Mouse (Mus musculus) liver, embryonic 15.5 days (tissue): Measurements from ENCODE around the gene Epn1. TPM values are rescaled to one million over a fixed set of nuclear protein-coding genes. Genes with fewer than 3 reads are reported as not detected.
"Not testable (repeated sequence)": the region's sequence is repeated elsewhere in the genome, so short reads cannot be mapped to it uniquely, and the experiment has no call there.

Experiments
- ATAC-seq: fragments of 200-750 bp; cut with Nextera tagmentation; 2 replicates; pipeline ENCODE4 v1.8.0; 2017; ENCODE audit warnings: moderate number of reproducible peaks, mild to moderate bottlenecking, moderate library complexity; ENCODE audit not compliant: insufficient read depth
- H3K27ac ChIP-seq: fragments of 300-500 bp; sonication (generic); replicated peaks from 2 replicates; pipeline ENCODE4 v1.5.1; 2015; ENCODE audit warnings: mild to moderate bottlenecking, inconsistent platforms
- H3K27me3 ChIP-seq: fragments of 300-500 bp; sonication (generic); 2 replicates; pipeline ENCODE4 v1.6.1; 2015; ENCODE audit warnings: mild to moderate bottlenecking, inconsistent platforms
- H3K36me3 ChIP-seq: fragments of 300-500 bp; sonication (generic); replicated peaks from 2 replicates; pipeline ENCODE4 v1.6.1; 2015; ENCODE audit warnings: moderate library complexity, mild to moderate bottlenecking, inconsistent platforms
- H3K4me1 ChIP-seq: fragments of 300-500 bp; sonication (generic); replicated peaks from 2 replicates; pipeline ENCODE4 v1.6.1; 2015; ENCODE audit warnings: inconsistent platforms
- H3K4me2 ChIP-seq: fragments of 300-500 bp; sonication (generic); 2 replicates; pipeline ENCODE4 v1.6.1; 2015; ENCODE audit warnings: moderate library complexity, mild to moderate bottlenecking, inconsistent platforms
- H3K4me3 ChIP-seq: fragments of 300-500 bp; sonication (generic); replicated peaks from 2 replicates; pipeline ENCODE4 v1.5.1; 2015; ENCODE audit warnings: mild to moderate bottlenecking, inconsistent platforms
- H3K9ac ChIP-seq: fragments of 300-500 bp; sonication (generic); 2 replicates; pipeline ENCODE4 v1.6.1; 2015; ENCODE audit warnings: moderate library complexity, mild to moderate bottlenecking, inconsistent platforms
- H3K9me3 ChIP-seq: fragments of 300-500 bp; sonication (generic); replicated peaks from 2 replicates; pipeline ENCODE4 v1.6.1; 2016; ENCODE audit warnings: inconsistent platforms
- WGBS: fragments of 180-500 bp; shearing (Covaris S2); methylation state at CpG from one replicate; pipeline ENCODE4 v1.1.7; 2015; ENCODE audit warnings: mixed read lengths; ENCODE audit not compliant: insufficient replicate concordance; 5-methylcytosine and 5-hydroxymethylcytosine counted together
- polyA plus RNA-seq: library from polyadenylated mRNA; unstranded; fragments of >200 nt; fragmentation: Nextera tagmentation; extraction: Ambion mirVana; gene quantifications from 2 replicates; pipeline ENCODE4 v1.2.1, GENCODE M21; 2015

Epn1 gene
- polyA plus RNA-seq, 1 experiment from 2014 or later = 49.2 TPM

DNA sequence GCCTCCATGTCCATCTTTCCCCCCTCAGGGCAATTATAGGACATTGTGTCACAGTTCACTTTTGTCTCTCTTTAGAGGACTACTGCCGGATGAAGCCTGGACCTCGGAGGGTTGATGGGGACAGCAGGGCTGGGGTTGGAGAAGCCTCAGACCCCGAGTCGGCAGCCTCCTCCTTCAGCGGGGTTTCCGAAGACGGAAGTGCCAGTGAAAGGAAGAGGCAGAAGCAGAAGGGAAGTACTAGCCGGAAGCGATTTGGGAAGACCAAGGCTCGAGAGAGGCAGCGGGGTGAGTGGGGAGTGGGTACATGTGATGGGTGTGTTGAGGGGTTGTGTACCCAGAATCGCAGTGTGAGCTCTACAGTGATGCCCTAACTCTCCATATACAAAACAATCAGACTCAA, 20.6 kb upstream of the Epn1 start:
- Histone ChIP-seq H3K27ac (no peak overlapping the region), H3K27me3 (peaks cover 53% of the 10 kb centered on the region), H3K9ac (no peak overlapping the region), H3K4me1 (peaks cover 38% of the 10 kb centered on the region), H3K4me2 (no peak overlapping the region), H3K9me3 (no peaks in the 10 kb centered on the region), H3K36me3 (no peaks in the 10 kb centered on the region), H3K4me3 (no peak overlapping the region)
- 83% methylated on average over 12 of the region's 12 CpGs for WGBS
- ATAC-seq = no peak

DNA sequence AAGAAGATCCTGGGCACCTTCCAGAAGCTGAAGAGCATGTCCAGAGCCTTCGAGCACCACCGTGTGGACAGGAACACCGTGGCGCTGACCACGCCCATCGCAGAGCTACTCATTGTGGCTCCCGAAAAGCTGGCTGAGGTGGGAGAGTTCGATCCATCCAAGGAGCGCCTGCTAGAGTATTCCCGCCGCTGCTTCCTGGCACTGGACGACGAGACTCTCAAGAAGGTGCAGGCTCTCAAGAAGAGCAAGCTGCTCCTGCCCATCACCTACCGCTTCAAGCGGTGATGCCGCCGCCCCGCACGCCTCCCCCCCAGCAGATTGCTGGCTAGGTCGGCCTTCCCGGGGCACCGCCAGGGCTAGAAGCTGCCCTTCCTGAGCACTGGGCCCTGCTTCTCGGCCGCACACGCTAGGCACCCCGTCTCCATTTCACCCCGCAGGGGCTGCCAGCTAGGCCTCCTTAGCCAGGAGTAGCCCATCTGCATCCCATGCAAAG, 19.8 kb upstream of the Epn1 start:
- no peak for ATAC-seq
- H3K9me3 ChIP-seq = no peaks in the 10 kb centered on the region
- peaks cover 2% of the 10 kb centered on the region; the same call in 1 of the 2 replicates for H3K36me3 ChIP-seq
- peaks cover 44% of the 10 kb centered on the region for H3K4me1 ChIP-seq
- H3K4me3 ChIP-seq = peak overlapping the region; percentile 83
- peaks cover 44% of the 10 kb centered on the region for H3K27me3 ChIP-seq
- peak overlapping the region; percentile 98 for H3K4me2 ChIP-seq
- peak overlapping the region; percentile 99 for H3K27ac ChIP-seq
- peak overlapping the region; percentile 93 for H3K9ac ChIP-seq
- WGBS = 2% methylated on average over 27 of the region's 27 CpGs

DNA sequence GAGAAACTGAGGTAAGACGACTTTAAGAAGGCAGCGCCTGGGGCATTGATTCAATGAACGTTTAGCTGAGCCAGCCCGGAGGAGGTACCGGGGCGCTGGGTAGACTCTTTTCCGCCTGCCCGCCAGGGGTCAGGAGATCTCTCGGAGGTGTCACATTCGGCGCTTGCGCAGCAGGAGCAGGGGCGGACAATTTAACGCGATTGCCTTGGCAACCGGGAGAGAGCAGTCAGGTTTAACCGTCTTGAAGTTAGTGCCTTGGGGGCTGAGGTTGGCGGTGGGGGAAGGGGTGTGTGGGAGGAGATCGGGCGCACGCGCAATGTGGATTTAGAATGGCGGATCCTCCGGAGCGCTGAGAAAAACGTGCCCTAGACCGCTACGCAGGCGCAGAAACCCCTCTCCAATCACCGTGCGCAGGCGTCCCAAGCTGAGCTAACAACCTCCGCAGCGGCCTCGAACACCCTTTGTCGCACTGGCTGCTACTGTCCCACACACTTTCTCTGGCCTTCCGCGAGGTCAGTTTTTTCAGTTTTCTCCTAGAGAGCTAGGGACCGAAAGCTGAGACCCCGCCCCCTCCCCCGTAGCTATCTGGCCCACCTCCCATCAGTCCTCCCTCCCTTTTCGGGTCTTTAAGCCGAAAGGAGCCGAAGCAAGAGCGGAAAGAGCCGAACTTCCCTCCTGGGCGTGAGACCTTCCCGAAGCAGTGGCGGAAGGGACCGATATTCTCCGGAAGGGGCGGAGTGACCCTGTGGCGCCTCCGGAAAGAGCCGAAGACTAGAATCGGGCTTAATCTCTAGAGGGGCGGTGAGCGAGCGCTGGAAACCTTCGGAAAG, 18.9 kb upstream of the Epn1 start:
- WGBS = under 1% methylated on average over 60 of the region's 60 CpGs

DNA sequence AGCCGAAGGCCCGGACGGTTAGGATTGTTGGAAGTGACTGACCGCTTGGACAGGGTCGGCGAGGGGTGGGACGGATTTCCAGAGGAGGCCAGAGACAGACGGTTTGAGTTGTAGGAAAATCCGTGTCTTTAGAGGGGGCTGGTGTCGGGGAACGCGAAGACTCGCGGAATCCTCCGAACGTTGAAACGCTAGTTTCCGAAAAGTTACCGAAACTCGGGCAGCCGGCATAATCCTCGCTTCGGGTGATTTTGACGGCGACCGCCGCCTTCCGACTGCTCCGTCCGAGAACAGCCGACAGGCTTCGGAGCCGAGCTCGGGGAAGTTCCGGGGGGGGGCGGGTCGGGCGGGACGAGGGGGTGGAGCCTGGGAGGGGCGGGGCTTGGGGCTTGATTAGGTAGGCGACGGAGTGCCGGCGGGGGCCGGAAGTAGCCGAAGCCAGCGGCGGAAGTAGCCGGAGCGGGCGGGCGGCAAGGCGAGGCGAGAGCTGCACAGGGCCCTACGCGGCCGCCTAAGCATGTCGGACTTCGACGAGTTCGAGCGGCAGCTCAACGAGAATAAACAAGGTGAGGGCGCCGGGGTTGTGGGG, 18.2 kb upstream of the Epn1 start, which contains the start of gene U2af2:
U2af2 (plus strand) TSS at position 370 of the 586 bp plus-strand sequence.
- peak; percentile 75 for ATAC-seq
- Histone ChIP-seq H3K36me3 (peaks cover 18% of the 10 kb centered on the region), H3K4me1 (peaks cover 56% of the 10 kb centered on the region), H3K27ac (peak within 1 kb of the TSS; percentile 99), H3K27me3 (peaks cover 29% of the 10 kb centered on the region), H3K9me3 (no peaks in the 10 kb centered on the region), H3K4me3 (peak within 1 kb of the TSS; percentile 83), H3K9ac (peak within 1 kb of the TSS; percentile 93), H3K4me2 (peak within 1 kb of the TSS; percentile 98)
- WGBS = under 1% methylated on average over 65 of the region's 65 CpGs

More for the DNA sequence above, 18.9 kb upstream of the Epn1 start:
- Histone ChIP-seq H3K9ac (peak overlapping the region; percentile 93), H3K4me3 (peak overlapping the region; percentile 83), H3K36me3 (peaks cover 11% of the 10 kb centered on the region), H3K4me1 (peaks cover 53% of the 10 kb centered on the region), H3K27ac (peak overlapping the region; percentile 99), H3K9me3 (no peaks in the 10 kb centered on the region), H3K27me3 (peaks cover 36% of the 10 kb centered on the region), H3K4me2 (peak overlapping the region; percentile 98)
- ATAC-seq = peak; percentile 87

DNA sequence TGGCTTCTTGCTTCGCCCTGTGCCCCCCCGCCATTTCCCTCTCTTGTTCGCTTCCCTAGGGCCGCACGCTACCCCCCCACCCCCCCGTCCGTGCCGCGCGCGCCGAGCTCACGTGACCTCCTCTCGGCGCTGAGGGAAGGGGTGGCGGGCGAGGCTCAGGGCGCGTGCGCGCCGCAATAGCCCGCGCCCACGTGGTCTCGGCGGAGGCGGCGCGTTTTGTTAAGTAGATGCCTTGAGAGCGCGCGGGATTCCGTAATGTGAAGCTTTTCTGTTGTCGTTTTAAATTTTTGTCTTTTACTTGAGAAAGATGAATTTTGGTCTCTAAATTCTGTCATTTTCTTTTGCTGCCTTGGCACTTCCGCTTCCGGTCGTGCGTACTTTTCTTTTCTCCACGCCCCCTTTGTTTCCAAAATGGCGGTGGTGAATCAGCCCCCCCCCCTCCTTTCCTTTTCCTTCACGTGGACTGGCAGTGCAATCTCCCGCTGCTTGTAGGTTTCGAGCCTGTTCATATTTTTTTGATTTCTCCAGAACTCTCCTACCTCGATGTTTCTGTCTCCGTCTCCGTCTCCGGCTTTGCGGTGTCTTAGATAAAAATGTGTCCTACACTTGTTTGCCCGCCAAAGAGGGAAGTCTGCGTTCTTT, 17.6 kb upstream of the Epn1 start:
- Histone ChIP-seq H3K9ac (peak overlapping the region; percentile 74), H3K4me3 (peak overlapping the region; percentile 83), H3K9me3 (no peaks in the 10 kb centered on the region), H3K4me1 (peaks cover 60% of the 10 kb centered on the region), H3K27me3 (peaks cover 22% of the 10 kb centered on the region), H3K4me2 (peak overlapping the region; percentile 98), H3K36me3 (peaks cover 24% of the 10 kb centered on the region), H3K27ac (peak overlapping the region; percentile 99)
- 0% methylated on average over 51 of the region's 51 CpGs for WGBS
- peak; percentile 54 for ATAC-seq

DNA sequence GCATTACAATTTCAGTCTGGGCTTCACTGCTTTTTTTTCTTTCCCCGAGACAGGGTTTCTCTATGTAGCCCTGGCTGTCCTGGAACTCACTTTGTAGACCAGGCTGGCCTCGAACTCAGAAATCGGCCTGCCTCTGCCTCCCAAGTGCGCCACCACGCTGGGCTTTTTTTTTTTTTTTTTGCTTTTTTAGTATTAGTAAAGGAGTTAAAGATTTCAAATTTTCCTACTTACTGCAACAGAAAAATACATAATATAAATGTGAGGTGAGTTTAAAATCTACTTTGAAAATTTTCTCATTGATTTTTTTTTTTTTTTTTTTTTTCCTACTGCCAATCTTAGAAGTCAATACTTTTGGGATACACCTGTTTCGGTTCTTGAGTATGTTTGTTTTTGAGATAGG, 15.1 kb upstream of the Epn1 start:
- peaks cover 55% of the 10 kb centered on the region for H3K4me1 ChIP-seq
- H3K9ac ChIP-seq = no peak overlapping the region; the same call in 1 of the 2 replicates
- peak overlapping the region; percentile 83; the same call in 1 of the 2 replicates for H3K4me3 ChIP-seq
- WGBS = 82% methylated on average over 6 of the region's 6 CpGs
- no peak for ATAC-seq
- H3K4me2 ChIP-seq = peak overlapping the region; percentile 98; the same call in 1 of the 2 replicates
- H3K27ac ChIP-seq = 0 out of 2 replicates have a peak overlapping the region, but pooled peaks have one; percentile 0
- H3K36me3 ChIP-seq = peaks cover 48% of the 10 kb centered on the region
- no peaks in the 10 kb centered on the region for H3K27me3 ChIP-seq
- H3K9me3 ChIP-seq = no peaks in the 10 kb centered on the region

DNA sequence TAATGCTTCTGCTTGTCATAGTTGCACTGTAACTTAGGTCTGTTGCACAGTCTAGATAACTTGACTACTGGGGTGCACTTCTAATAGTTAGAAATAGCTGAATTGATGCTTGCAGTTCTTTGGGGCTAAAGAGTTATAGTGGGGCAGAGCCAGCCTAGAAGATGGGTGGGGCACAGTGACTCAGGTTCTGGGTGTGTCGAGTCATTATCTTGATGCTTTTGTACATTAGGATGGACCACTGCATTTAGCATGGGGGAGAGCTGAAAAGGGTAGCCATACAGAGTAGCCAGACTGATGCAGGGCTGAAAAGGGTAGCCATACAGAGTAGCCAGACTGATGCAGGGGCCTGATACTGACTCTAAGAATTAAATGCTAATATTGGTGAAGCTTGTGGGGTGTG, 6.4 kb upstream of the Epn1 start:
- peak overlapping the region; percentile 56 for H3K4me2 ChIP-seq
- H3K9me3 ChIP-seq = no peaks in the 10 kb centered on the region
- WGBS = 0% methylated on average over 1 of the region's 1 CpGs
- H3K9ac ChIP-seq = peak overlapping the region; percentile 27; the same call in 1 of the 2 replicates
- H3K27me3 ChIP-seq = no peaks in the 10 kb centered on the region
- H3K27ac ChIP-seq = peak overlapping the region; percentile 85
- H3K4me1 ChIP-seq = peaks cover 70% of the 10 kb centered on the region
- peak overlapping the region; percentile 17 for H3K4me3 ChIP-seq
- peaks cover 98% of the 10 kb centered on the region for H3K36me3 ChIP-seq
- peak; percentile 71 for ATAC-seq

DNA sequence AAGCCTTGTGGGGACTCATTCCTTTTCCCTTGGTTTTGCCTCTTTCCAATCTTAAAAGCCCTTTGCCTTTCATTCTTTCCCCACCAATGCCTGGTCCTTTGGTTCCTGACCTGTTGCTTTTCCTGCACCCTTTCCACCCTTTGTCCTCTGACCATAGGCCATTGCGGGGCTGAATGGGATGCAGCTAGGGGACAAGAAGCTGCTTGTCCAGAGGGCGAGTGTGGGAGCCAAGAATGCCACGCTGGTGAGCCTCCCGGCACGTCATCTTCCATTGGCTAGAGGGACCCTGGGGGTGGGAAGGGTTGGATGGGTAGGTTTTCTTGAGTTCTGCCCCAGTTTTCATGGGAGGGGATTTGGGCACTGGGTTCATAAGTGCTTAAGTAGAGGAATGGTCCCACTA, 5.1 kb upstream of the Epn1 start:
- H3K4me2 ChIP-seq = no peak overlapping the region
- ATAC-seq = no peak
- no peak overlapping the region for H3K4me3 ChIP-seq
- H3K9ac ChIP-seq = no peak overlapping the region
- peaks cover 78% of the 10 kb centered on the region for H3K4me1 ChIP-seq
- peaks cover 92% of the 10 kb centered on the region for H3K36me3 ChIP-seq
- WGBS = 91% methylated on average over 5 of the region's 5 CpGs
- peak overlapping the region; percentile 85; the same call in 1 of the 2 replicates for H3K27ac ChIP-seq
- H3K27me3 ChIP-seq = no peaks in the 10 kb centered on the region
- H3K9me3 ChIP-seq = no peaks in the 10 kb centered on the region

DNA sequence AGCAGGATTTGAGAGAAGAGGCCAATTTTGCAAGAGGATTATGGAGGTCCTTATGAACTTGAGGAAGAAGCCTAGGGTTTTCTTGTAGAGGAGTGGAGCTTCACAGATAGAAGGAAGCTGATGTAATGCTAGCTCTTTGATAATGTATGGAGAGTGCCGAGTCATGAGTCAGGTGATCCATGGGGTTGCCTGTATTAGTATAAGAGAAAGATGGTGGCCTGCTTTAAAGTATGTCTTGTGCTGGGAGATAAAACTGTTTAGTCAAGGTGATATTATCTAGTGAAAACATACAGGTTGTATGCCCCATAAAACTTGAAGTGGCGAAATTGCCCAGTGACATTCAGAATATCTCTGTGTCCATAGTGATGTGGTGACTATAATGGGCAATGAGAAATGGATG, 3.1 kb upstream of the Epn1 start:
- H3K27ac ChIP-seq = peak overlapping the region; percentile 76
- H3K27me3 ChIP-seq = no peaks in the 10 kb centered on the region
- H3K36me3 ChIP-seq = peaks cover 73% of the 10 kb centered on the region
- H3K9ac ChIP-seq = no peak overlapping the region
- no peak for ATAC-seq
- WGBS = 45% methylated on average over 2 of the region's 2 CpGs
- H3K9me3 ChIP-seq = no peaks in the 10 kb centered on the region
- no peak overlapping the region for H3K4me3 ChIP-seq
- H3K4me1 ChIP-seq = peaks cover 80% of the 10 kb centered on the region
- H3K4me2 ChIP-seq = peak overlapping the region; percentile 27; the same call in 1 of the 2 replicates

DNA sequence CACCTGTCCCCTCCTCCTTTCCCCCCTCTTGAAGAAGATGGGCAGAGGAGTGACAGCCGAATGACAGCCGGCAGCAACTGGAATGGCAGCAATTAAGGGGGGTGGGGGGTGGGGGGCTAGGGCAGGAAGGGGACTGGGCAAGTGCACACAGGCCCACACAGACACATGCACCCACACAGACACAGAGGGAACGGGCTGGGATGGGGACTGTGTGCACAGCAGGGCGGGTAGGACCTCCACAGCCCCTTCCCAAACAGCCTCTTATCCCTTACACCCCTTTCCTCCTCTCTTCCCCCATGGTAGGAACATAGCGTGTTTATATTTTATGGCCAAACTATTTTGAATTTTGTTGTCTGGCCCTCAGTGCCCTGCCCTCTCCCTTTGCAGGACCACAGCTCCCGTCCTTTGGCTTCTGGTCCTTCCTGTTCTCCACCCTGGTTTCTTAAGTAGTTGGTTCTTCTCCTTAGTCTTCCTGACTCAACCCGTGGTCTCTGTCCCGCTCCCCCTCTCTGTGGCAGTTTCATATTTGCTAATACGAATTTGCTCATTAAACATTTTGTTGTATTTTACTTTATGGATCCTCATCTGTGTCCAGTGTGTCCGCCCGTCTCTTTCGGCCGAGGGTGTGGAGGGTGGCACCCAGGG, 548 bp upstream of the Epn1 start:
- ATAC-seq = not testable (repeated sequence)
- peaks cover 70% of the 10 kb centered on the region for H3K36me3 ChIP-seq

More for the DNA sequence above, 548 bp upstream of the Epn1 start:
- H3K4me3 ChIP-seq = peak overlapping the region; percentile 95
- peak overlapping the region; percentile 93 for H3K27ac ChIP-seq
- H3K9ac ChIP-seq, H3K27me3 ChIP-seq, H3K9me3 ChIP-seq: not testable (repeated sequence)
- 39% methylated on average over 11 of the region's 13 CpGs for WGBS
- peak overlapping the region; percentile 86 for H3K4me2 ChIP-seq
- H3K4me1 ChIP-seq = peaks cover 78% of the 10 kb centered on the region
